Mouse (Mus musculus) lung, adult 2 months (tissue): ENCODE measurements around the gene Flna.

Experiments
- CTCF ChIP-seq: fragments of 200-500 bp; IDR thresholded peaks from 2 replicates; pipeline ENCODE4 v1.5.1; 2011; ENCODE audit warnings: mild to moderate bottlenecking, low read length, control low read depth; ENCODE audit not compliant: insufficient read depth
- POLR2A ChIP-seq: fragments of 200-500 bp; IDR thresholded peaks from 2 replicates; pipeline ENCODE4 v1.6.1; 2011; ENCODE audit warnings: low read depth, mild to moderate bottlenecking, control low read depth, low read length, borderline replicate concordance; ENCODE audit errors: extremely low read depth

DNA sequence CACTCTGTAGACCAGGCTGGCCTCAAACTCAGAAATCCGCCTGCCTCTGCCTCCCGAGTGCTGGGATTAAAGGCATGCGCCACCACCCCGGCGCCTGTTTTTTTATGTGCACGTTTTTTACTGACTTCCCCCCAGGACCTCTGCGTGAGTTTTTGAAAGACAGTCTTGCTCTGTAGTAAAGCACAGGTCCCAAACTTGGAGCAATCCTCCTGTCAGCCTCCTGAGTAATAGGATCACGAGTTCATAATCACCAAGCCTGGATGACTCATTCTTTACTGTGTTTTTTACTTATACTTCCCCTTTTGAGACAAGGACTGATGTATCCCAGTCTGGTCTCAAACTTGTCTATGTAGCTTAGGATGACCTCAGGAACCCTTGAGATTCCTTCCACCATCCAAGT lies 28.3 kb upstream of the Flna start:
- no peak for TF ChIP-seq POLR2A
- no peak for TF ChIP-seq CTCF
